Mouse (Mus musculus): ENCODE measurements around the gene Ptprd. TPM values are rescaled to one million over a fixed set of nuclear protein-coding genes. Genes with fewer than 3 reads are reported as not detected.

The Ptprd gene
- polyA plus RNA-seq, 1 experiment: 1.2 TPM

GRCm38 (mm10) chr4:77083165-77083564 lies 1128.6 kb downstream of the Ptprd start:
- Histone ChIP-seq H3K36me3 (ENCODE audit: control insufficient read depth, insufficient read depth) (no peaks in the 10 kb centered on the region), H3K79me2 (ENCODE audit: control insufficient read depth, insufficient read depth) (no peaks in the 10 kb centered on the region), H3K79me3 (ENCODE audit: low read depth) (no peaks in the 10 kb centered on the region), H3ac (ENCODE audit: control insufficient read depth, insufficient read length, low read depth) (no peak overlapping the region), H3K4me3 (ENCODE audit: insufficient read depth, poor library complexity, severe bottlenecking) (no peak overlapping the region), H3K27me3 (ENCODE audit: control insufficient read depth, insufficient read depth, insufficient read length) (no peaks in the 10 kb centered on the region)
- no peak for TF ChIP-seq CEBPB (IDR thresholded peaks at IDR 0.05; ENCODE audit: low read depth)
- TF ChIP-seq FOSL1 (IDR thresholded peaks at IDR 0.05; ENCODE audit: insufficient read depth, low read length, poor library complexity, severe bottlenecking): no peak
- no peak for TF ChIP-seq USF1 (IDR thresholded peaks at IDR 0.05; ENCODE audit: low read depth)
- TF ChIP-seq MYOG (IDR thresholded peaks at IDR 0.05; ENCODE audit: control insufficient read depth, extremely low read depth, insufficient read length): no peak
- TF ChIP-seq MYOD1 (IDR thresholded peaks at IDR 0.05; ENCODE audit: control insufficient read depth, insufficient read length, low read depth): no peak
- TF ChIP-seq MAX (IDR thresholded peaks at IDR 0.05): no peak
- TF ChIP-seq CTCF (IDR thresholded peaks at IDR 0.05; ENCODE audit: control insufficient read depth, insufficient read depth, insufficient read length): no peak

GRCm38 (mm10) chr4:77077607-77078006 lies 1134.2 kb downstream of the Ptprd start:
- Histone ChIP-seq H3K79me3 (ENCODE audit: low read depth) (no peaks in the 10 kb centered on the region), H3K79me2 (ENCODE audit: control insufficient read depth, insufficient read depth) (no peaks in the 10 kb centered on the region), H3K27me3 (ENCODE audit: control insufficient read depth, insufficient read depth, insufficient read length) (no peaks in the 10 kb centered on the region), H3K36me3 (ENCODE audit: control insufficient read depth, insufficient read depth) (no peaks in the 10 kb centered on the region), H3ac (ENCODE audit: control insufficient read depth, insufficient read length, low read depth) (no peak overlapping the region), H3K4me3 (ENCODE audit: insufficient read depth, poor library complexity, severe bottlenecking) (no peak overlapping the region)
- no peak for TF ChIP-seq MYOG (IDR thresholded peaks at IDR 0.05; ENCODE audit: control insufficient read depth, extremely low read depth, insufficient read length)
- no peak for TF ChIP-seq USF1 (IDR thresholded peaks at IDR 0.05; ENCODE audit: low read depth)
- TF ChIP-seq CTCF (IDR thresholded peaks at IDR 0.05; ENCODE audit: control insufficient read depth, insufficient read depth, insufficient read length): no peak
- no peak for TF ChIP-seq MYOD1 (IDR thresholded peaks at IDR 0.05; ENCODE audit: control insufficient read depth, insufficient read length, low read depth)

- Histone ChIP-seq H3K79me2 (ENCODE audit: control insufficient read depth, insufficient read depth) (no peaks in the 10 kb centered on the region), H3K27me3 (ENCODE audit: control insufficient read depth, insufficient read depth, insufficient read length) (no peaks in the 10 kb centered on the region), H3K79me3 (ENCODE audit: low read depth) (no peaks in the 10 kb centered on the region), H3K36me3 (ENCODE audit: control insufficient read depth, insufficient read depth) (no peaks in the 10 kb centered on the region), H3ac (ENCODE audit: control insufficient read depth, insufficient read length, low read depth) (no peak overlapping the region), H3K4me3 (ENCODE audit: insufficient read depth, poor library complexity, severe bottlenecking) (no peak overlapping the region)
- TF ChIP-seq CEBPB (IDR thresholded peaks at IDR 0.05; ENCODE audit: low read depth) (no peak), FOSL1 (IDR thresholded peaks at IDR 0.05; ENCODE audit: insufficient read depth, low read length, poor library complexity, severe bottlenecking) (no peak)
Observed at GRCm38 (mm10) chr4:77050536-77051207, 1161.1 kb downstream of the Ptprd start.

GRCm38 (mm10) chr4:77004483-77004882 lies 1207.3 kb downstream of the Ptprd start:
- TF ChIP-seq MAX (IDR thresholded peaks at IDR 0.05): no peak
- Histone ChIP-seq H3K27me3 (ENCODE audit: control insufficient read depth, insufficient read depth, insufficient read length) (no peaks in the 10 kb centered on the region), H3K4me3 (ENCODE audit: insufficient read depth, poor library complexity, severe bottlenecking) (no peak overlapping the region), H3K79me3 (ENCODE audit: low read depth) (no peaks in the 10 kb centered on the region), H3K36me3 (ENCODE audit: control insufficient read depth, insufficient read depth) (no peaks in the 10 kb centered on the region), H3ac (ENCODE audit: control insufficient read depth, insufficient read length, low read depth) (no peak overlapping the region), H3K79me2 (ENCODE audit: control insufficient read depth, insufficient read depth) (no peaks in the 10 kb centered on the region)

GRCm38 (mm10) chr4:76996172-76996571 lies 1215.6 kb downstream of the Ptprd start:
- H3K79me3 ChIP-seq (ENCODE audit: low read depth): no peaks in the 10 kb centered on the region
- H3K79me2 ChIP-seq (ENCODE audit: control insufficient read depth, insufficient read depth): no peaks in the 10 kb centered on the region
- H3K27me3 ChIP-seq (ENCODE audit: control insufficient read depth, insufficient read depth, insufficient read length): no peaks in the 10 kb centered on the region
- H3K4me3 ChIP-seq (ENCODE audit: insufficient read depth, poor library complexity, severe bottlenecking): no peak overlapping the region
- TF ChIP-seq CEBPB (IDR thresholded peaks at IDR 0.05; ENCODE audit: low read depth): no peak
- TF ChIP-seq MYOG (IDR thresholded peaks at IDR 0.05; ENCODE audit: control insufficient read depth, extremely low read depth, insufficient read length): no peak
- no peak for TF ChIP-seq FOSL1 (IDR thresholded peaks at IDR 0.05; ENCODE audit: insufficient read depth, low read length, poor library complexity, severe bottlenecking)
- TF ChIP-seq CTCF (IDR thresholded peaks at IDR 0.05; ENCODE audit: control insufficient read depth, insufficient read depth, insufficient read length): no peak
- TF ChIP-seq MAX (IDR thresholded peaks at IDR 0.05): no peak
- no peak overlapping the region for H3ac ChIP-seq (ENCODE audit: control insufficient read depth, insufficient read length, low read depth)
- H3K36me3 ChIP-seq (ENCODE audit: control insufficient read depth, insufficient read depth): no peaks in the 10 kb centered on the region

GRCm38 (mm10) chr4:76989961-76990360 lies 1221.8 kb downstream of the Ptprd start:
- no peak for TF ChIP-seq USF1 (IDR thresholded peaks at IDR 0.05; ENCODE audit: low read depth)
- no peak for TF ChIP-seq CTCF (IDR thresholded peaks at IDR 0.05; ENCODE audit: control insufficient read depth, insufficient read depth, insufficient read length)
- no peak for TF ChIP-seq CEBPB (IDR thresholded peaks at IDR 0.05; ENCODE audit: low read depth)
- TF ChIP-seq MYOD1 (IDR thresholded peaks at IDR 0.05; ENCODE audit: control insufficient read depth, insufficient read length, low read depth): no peak
- no peak for TF ChIP-seq MAX (IDR thresholded peaks at IDR 0.05)
- no peak for TF ChIP-seq MYOG (IDR thresholded peaks at IDR 0.05; ENCODE audit: control insufficient read depth, extremely low read depth, insufficient read length)
- no peak for TF ChIP-seq FOSL1 (IDR thresholded peaks at IDR 0.05; ENCODE audit: insufficient read depth, low read length, poor library complexity, severe bottlenecking)
- Histone ChIP-seq H3K79me2 (ENCODE audit: control insufficient read depth, insufficient read depth) (no peaks in the 10 kb centered on the region), H3ac (ENCODE audit: control insufficient read depth, insufficient read length, low read depth) (no peak overlapping the region), H3K4me3 (ENCODE audit: insufficient read depth, poor library complexity, severe bottlenecking) (no peak overlapping the region), H3K79me3 (ENCODE audit: low read depth) (no peaks in the 10 kb centered on the region), H3K36me3 (ENCODE audit: control insufficient read depth, insufficient read depth) (no peaks in the 10 kb centered on the region), H3K27me3 (ENCODE audit: control insufficient read depth, insufficient read depth, insufficient read length) (no peaks in the 10 kb centered on the region)
